Mouse (Mus musculus) heart, postnatal 14 days (tissue): ENCODE results near the gene Hes6. TPM values are rescaled to one million over a fixed set of nuclear protein-coding genes. Genes with fewer than 3 reads are reported as not detected.

ENCODE experiments used
- total RNA-seq, 2 experiments: library from RNA; stranded (reverse); gene quantifications; 2 replicates each; pipeline ENCODE4 v1.2.3; 2021

The Hes6 gene
- total RNA-seq, 2 experiments from 2014 or later: 16.8 to 20.1 TPM

Other genes starting within 250 kb of the Hes6 start
- 10 to 100 TPM; 10.5 to 13.6 TPM for gene Ramp1, start 234.2 kb downstream of the Hes6 start, total RNA-seq
- gene Ube2f, start 163.7 kb downstream of the Hes6 start, total RNA-seq: 10 to 100 TPM; 50.2 to 56.7 TPM
- 10 to 100 TPM; 11.4 to 15.6 TPM for gene Scly, start 115.7 kb downstream of the Hes6 start, total RNA-seq
- gene Espnl, start 92.0 kb downstream of the Hes6 start, total RNA-seq: not detected
- 10 to 100 TPM; 43.9 to 47.6 TPM for gene Klhl30, start 63.0 kb downstream of the Hes6 start, total RNA-seq
- under 1 TPM; 0.15 to 0.41 TPM for gene Erfe, start 47.6 kb downstream of the Hes6 start, total RNA-seq
- gene Ilkap, start 15.2 kb downstream of the Hes6 start, total RNA-seq: 10 to 100 TPM; 45.4 to 46.7 TPM
- 10 to 100 TPM; 12.3 to 18.9 TPM for gene Per2, start 45.3 kb upstream of the Hes6 start, total RNA-seq
- gene Traf3ip1, start 80.6 kb upstream of the Hes6 start, total RNA-seq: 1 to 10 TPM; 4.6 to 5.9 TPM
- 10 to 100 TPM; 19.8 to 20.3 TPM for gene Asb1, start 126.5 kb upstream of the Hes6 start, total RNA-seq